Mouse (Mus musculus): ENCODE measurements at regions not wholly inside any gene's neighbourhood (a gene's known extent, or its start where the extent isn't known, plus 50 kb on each side); places are given as distances from the start of the nearest gene placed in this dataset.

DNA sequence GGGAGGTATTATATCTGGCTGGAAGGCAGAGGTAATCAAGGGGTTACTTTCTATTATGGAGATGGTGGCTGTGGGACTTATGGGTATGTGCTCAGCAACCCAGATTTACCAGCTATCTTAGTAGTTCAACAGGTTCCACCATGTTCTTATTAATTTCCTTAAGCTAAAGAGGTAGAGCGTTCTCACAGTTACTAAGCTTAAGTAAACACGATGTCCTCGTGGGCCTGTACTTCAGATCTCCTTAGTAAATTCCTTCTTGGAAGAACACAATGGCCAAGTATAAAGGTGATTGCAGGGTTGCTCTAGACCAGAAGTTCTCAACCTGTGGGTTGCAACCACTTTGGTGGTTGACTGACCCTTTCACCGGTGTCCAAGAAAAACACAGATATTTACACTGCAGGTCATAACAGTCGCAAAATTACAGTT lies 90.2 kb downstream of the Setd4 start:
- WGBS: 95% methylated on average over 5 of the region's 5 CpGs
- H3K27me3 ChIP-seq (ENCODE audit: control insufficient read depth, insufficient read depth, low read length): no peaks in the 10 kb centered on the region
- H3K36me3 ChIP-seq (ENCODE audit: control insufficient read depth, insufficient read depth, low read length): no peaks in the 10 kb centered on the region
- no peak overlapping the region for H3K27ac ChIP-seq (ENCODE audit: control insufficient read depth, insufficient read depth, low read length)
- TF ChIP-seq POLR2A (IDR thresholded peaks at IDR 0.05; ENCODE audit: control insufficient read depth, extremely low read depth, insufficient read depth, low read length, poor library complexity) (no peak), CTCF (IDR thresholded peaks at IDR 0.05; ENCODE audit: borderline replicate concordance, control insufficient read depth, extremely low read depth, insufficient read depth, low read length, poor library complexity) (no peak)
- no peaks in the 10 kb centered on the region for H3K4me1 ChIP-seq (replicated peaks; ENCODE audit: control insufficient read depth, insufficient read depth, low read length)
- no peak overlapping the region for H3K4me3 ChIP-seq (ENCODE audit: control insufficient read depth, insufficient read depth, low read length)
- no peak for DNase-seq

DNA sequence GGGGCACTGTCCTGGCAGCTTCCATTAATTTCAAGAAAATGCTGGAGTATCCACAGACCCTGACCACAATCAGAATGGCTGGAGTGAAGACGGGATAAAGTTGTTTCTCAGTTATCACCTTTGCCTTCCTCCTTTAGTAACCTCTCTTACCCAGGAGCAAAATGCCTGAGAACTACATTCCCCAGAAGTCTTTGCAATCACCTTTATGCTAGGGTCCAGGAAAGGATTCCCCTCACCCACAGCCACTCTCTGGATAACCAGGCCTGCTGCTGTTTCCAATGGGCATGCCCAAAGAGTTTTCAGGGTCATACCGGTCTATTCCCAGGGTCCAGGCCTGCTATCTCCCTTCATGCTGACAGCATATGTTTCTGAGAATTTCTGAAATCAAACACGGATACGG lies 91.9 kb downstream of the Setd4 start:
- TF ChIP-seq CTCF (IDR thresholded peaks at IDR 0.05; ENCODE audit: borderline replicate concordance, control insufficient read depth, extremely low read depth, insufficient read depth, low read length, poor library complexity) (no peak), POLR2A (IDR thresholded peaks at IDR 0.05; ENCODE audit: control insufficient read depth, extremely low read depth, insufficient read depth, low read length, poor library complexity) (no peak)

DNA sequence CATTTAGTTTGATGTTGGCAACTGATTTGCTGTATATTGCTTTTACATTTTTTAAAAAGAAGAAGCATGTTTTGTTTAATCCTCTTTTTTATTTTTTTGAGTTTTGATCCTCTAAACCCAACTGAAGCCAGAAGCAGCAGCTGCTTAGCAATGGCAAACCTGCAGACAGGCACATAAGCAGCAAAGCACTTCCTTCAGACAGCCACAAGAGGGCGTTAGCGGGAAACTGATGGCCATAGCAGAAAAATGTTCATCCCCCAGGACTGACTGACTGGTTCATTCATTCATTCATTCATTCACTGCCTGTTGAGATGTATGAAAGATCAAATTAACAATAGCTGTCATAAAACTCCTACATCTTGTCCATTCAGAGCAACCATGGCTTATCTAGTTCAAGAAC lies 92.3 kb downstream of the Setd4 start:
- no peak for DNase-seq
- no peak overlapping the region for H3K4me3 ChIP-seq (ENCODE audit: control insufficient read depth, insufficient read depth, low read length)
- H3K36me3 ChIP-seq (ENCODE audit: control insufficient read depth, insufficient read depth, low read length): no peaks in the 10 kb centered on the region
- H3K4me1 ChIP-seq (replicated peaks; ENCODE audit: control insufficient read depth, insufficient read depth, low read length): no peaks in the 10 kb centered on the region
- TF ChIP-seq POLR2A (IDR thresholded peaks at IDR 0.05; ENCODE audit: control insufficient read depth, extremely low read depth, insufficient read depth, low read length, poor library complexity): no peak
- no peak for TF ChIP-seq CTCF (IDR thresholded peaks at IDR 0.05; ENCODE audit: borderline replicate concordance, control insufficient read depth, extremely low read depth, insufficient read depth, low read length, poor library complexity)
- no peaks in the 10 kb centered on the region for H3K27me3 ChIP-seq (ENCODE audit: control insufficient read depth, insufficient read depth, low read length)
- H3K27ac ChIP-seq (ENCODE audit: control insufficient read depth, insufficient read depth, low read length): no peak overlapping the region
- WGBS: 5% methylated on average over 2 of the region's 2 CpGs

More for the DNA sequence above, 91.9 kb downstream of the Setd4 start:
- Histone ChIP-seq H3K36me3 (ENCODE audit: control insufficient read depth, insufficient read depth, low read length) (no peaks in the 10 kb centered on the region), H3K4me1 (replicated peaks; ENCODE audit: control insufficient read depth, insufficient read depth, low read length) (no peaks in the 10 kb centered on the region), H3K27me3 (ENCODE audit: control insufficient read depth, insufficient read depth, low read length) (no peaks in the 10 kb centered on the region), H3K4me3 (ENCODE audit: control insufficient read depth, insufficient read depth, low read length) (no peak overlapping the region), H3K27ac (ENCODE audit: control insufficient read depth, insufficient read depth, low read length) (no peak overlapping the region)
- DNase-seq: no peak
- WGBS: 97% methylated on average over 4 of the region's 4 CpGs

DNA sequence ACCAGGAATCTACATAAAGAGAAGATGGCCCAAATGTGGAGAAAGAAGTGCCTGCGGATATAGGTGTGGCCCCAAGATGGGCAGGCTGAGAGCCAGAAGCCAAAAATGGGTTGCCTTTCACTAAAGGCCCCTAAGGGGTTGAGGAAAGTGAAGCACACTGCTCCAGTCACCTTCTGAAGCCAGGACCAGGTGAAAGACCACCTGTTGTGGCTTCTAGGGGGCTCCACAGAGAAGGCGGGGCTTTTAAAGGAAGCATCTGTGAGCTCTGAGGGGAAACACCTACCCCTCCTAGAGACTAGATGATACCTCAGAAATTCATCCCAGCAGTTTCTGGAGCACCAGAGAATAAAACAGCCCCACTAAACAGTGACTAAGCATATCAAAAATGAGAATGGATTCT lies 105.1 kb downstream of the Setd4 start:
- TF ChIP-seq CTCF (IDR thresholded peaks at IDR 0.05; ENCODE audit: borderline replicate concordance, control insufficient read depth, extremely low read depth, insufficient read depth, low read length, poor library complexity) (no peak), POLR2A (IDR thresholded peaks at IDR 0.05; ENCODE audit: control insufficient read depth, extremely low read depth, insufficient read depth, low read length, poor library complexity) (no peak)
- no peak for DNase-seq
- Histone ChIP-seq H3K36me3 (ENCODE audit: control insufficient read depth, insufficient read depth, low read length) (no peaks in the 10 kb centered on the region), H3K27me3 (ENCODE audit: control insufficient read depth, insufficient read depth, low read length) (no peaks in the 10 kb centered on the region), H3K27ac (ENCODE audit: control insufficient read depth, insufficient read depth, low read length) (no peak overlapping the region), H3K4me3 (ENCODE audit: control insufficient read depth, insufficient read depth, low read length) (no peak overlapping the region), H3K4me1 (replicated peaks; ENCODE audit: control insufficient read depth, insufficient read depth, low read length) (no peaks in the 10 kb centered on the region)
- WGBS: 82% methylated on average over 2 of the region's 2 CpGs

DNA sequence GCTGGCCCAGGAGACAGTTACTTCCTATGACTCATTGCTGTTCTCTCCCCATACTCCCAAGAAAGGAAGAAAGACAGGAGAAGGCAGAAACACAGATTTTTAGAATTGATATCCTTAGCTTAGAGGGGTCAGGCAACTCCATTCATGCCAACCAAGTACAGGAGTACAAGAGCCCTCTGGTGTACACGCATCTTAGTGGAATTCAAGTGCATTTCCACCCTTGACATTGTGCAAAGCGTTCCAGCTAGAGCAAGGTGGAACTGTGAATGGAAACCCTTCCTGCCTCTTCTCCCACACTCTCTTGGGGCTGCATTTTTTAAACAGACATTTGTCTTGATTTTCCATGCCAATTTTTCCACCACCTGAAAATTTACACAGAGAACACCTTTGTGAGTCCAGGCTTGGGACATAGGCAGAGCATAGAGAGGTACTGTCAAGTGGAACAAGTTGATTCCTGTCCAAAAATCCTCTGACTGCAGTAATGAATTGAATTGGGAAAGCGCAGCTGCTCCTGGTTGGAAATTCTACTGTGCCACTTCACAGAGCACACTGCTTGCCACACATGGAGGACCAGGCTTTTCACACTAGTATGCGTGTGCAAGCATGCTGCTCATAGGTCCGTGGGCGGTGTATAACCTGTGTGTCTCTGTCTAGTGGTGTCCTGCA lies 110.4 kb downstream of the Setd4 start:
- 98% methylated on average over 6 of the region's 6 CpGs for WGBS
- TF ChIP-seq CTCF (IDR thresholded peaks at IDR 0.05; ENCODE audit: borderline replicate concordance, control insufficient read depth, extremely low read depth, insufficient read depth, low read length, poor library complexity): no peak
- no peak for TF ChIP-seq POLR2A (IDR thresholded peaks at IDR 0.05; ENCODE audit: control insufficient read depth, extremely low read depth, insufficient read depth, low read length, poor library complexity)

DNA sequence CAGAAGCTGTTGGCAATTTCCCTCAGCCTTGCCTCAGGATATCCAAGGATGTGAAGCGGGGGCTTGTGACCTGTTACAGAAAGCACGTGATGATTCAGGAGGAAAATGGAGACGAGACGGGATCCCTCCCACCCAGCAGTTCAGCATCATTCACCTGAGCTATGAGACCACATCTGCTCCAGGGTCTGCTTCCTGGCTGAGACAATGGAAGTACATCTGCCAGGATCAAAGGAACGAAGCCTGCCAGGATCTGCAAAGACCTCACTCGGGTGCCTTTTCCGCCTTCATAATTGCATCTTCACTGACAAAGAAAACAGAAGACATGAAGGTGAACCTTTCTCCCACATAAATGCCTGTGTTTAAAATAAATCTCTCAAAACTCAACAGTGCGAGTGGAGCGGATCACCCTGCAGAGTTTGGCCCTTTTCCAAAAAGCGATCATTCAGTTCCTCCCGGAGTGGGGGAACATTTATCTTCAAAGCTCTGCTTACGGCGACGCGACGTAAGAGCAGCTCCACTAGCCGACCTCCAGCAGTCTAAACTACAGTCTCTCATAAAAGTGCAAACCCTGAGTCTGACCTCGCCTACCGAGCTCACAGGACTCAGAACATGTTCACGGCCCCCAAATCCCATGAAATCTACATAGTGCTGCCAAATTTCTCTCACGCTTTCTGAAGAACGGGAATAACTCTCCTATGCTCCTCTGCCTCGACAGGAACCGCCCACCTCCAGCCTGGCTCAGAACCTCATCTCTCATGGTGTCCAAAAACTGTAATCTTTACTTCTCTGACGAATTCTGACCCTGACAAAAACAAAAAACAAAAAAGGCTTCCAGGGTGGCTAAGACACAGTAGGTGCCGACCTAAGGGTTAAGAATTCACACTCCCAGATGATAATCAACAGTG lies 117.0 kb downstream of the Setd4 start:
- WGBS: 84% methylated on average over 26 of the region's 26 CpGs
- Histone ChIP-seq H3K36me3 (ENCODE audit: control insufficient read depth, insufficient read depth, low read length) (no peaks in the 10 kb centered on the region), H3K27ac (ENCODE audit: control insufficient read depth, insufficient read depth, low read length) (no peak overlapping the region), H3K4me3 (ENCODE audit: control insufficient read depth, insufficient read depth, low read length) (no peak overlapping the region), H3K4me1 (replicated peaks; ENCODE audit: control insufficient read depth, insufficient read depth, low read length) (no peaks in the 10 kb centered on the region; the same call in 1 of the 2 replicates), H3K27me3 (ENCODE audit: control insufficient read depth, insufficient read depth, low read length) (no peaks in the 10 kb centered on the region)
- no peak for DNase-seq
- TF ChIP-seq POLR2A (IDR thresholded peaks at IDR 0.05; ENCODE audit: control insufficient read depth, extremely low read depth, insufficient read depth, low read length, poor library complexity): no peak

More for the DNA sequence above, 110.4 kb downstream of the Setd4 start:
- Histone ChIP-seq H3K4me3 (ENCODE audit: control insufficient read depth, insufficient read depth, low read length) (no peak overlapping the region), H3K27ac (ENCODE audit: control insufficient read depth, insufficient read depth, low read length) (no peak overlapping the region), H3K4me1 (replicated peaks; ENCODE audit: control insufficient read depth, insufficient read depth, low read length) (peaks cover 6% of the 10 kb centered on the region; the same call in 1 of the 2 replicates), H3K36me3 (ENCODE audit: control insufficient read depth, insufficient read depth, low read length) (no peaks in the 10 kb centered on the region), H3K27me3 (ENCODE audit: control insufficient read depth, insufficient read depth, low read length) (no peaks in the 10 kb centered on the region)
- DNase-seq: no peak
